Mouse (Mus musculus) cerebellum, adult 2 months (tissue): ENCODE measurements at regions not wholly inside any gene's neighbourhood (a gene's known extent, or its start where the extent isn't known, plus 50 kb on each side); places are given as distances from the start of the nearest gene placed in this dataset.

Experiments used
- CTCF ChIP-seq: fragments of 200-500 bp; IDR thresholded peaks from 2 replicates; pipeline ENCODE4 v1.5.1; 2011; ENCODE audit warnings: low read depth, mild to moderate bottlenecking, control low read depth, low read length, moderate library complexity, borderline replicate concordance; ENCODE audit not compliant: insufficient read depth
- POLR2A ChIP-seq: fragments of 200-500 bp; IDR thresholded peaks from 2 replicates; pipeline ENCODE4 v1.6.1; 2011; ENCODE audit warnings: low read length, control low read depth, borderline replicate concordance; ENCODE audit not compliant: insufficient read depth

- TF ChIP-seq CTCF, result no peak
- TF ChIP-seq POLR2A, result no peak
Measured at GRCm38 (mm10) chr3:41239801-41240200, 157.0 kb upstream of the Pgrmc2 start.
